Mouse (Mus musculus) ES-CJ7 (cell line): Measurements from ENCODE around the gene 4930579F01Rik.

Source experiments
- DNase-seq: peaks from one replicate; pipeline ENCODE4 v3.0.0; 2011; ENCODE audit warnings: low read depth, low spot score

4930579F01Rik gene

DNA sequence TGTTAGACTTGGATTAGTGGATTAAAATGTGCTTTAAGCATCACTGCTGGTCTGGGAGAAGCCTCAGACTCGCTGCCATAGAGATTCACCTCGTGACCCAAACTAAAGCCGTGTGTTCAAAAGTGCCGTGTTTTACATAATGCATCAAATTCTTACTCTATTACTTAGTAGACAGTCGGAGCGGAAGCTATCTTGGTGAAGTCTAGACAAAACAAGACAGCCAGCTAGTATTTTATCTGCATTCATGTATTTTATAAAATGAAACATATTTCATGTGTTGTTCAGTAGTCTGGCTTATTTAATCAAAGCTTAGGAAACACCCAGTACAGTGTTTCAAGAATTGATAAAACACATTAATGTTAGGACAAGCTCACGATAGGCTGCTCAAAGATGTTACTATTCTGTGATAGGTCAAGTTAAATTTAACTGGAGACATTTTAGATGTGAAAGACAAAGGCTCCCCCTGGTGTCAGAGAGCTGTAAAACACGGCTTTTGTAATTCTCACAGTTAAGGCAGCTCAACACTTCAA, 48.9 kb downstream of the 4930579F01Rik start, which contains the start of gene Mttp:
Gene Mttp, minus strand, starts transcription at position 327 of the 530 bp plus-strand sequence.
- DNase-seq = peak; percentile 86

DNA sequence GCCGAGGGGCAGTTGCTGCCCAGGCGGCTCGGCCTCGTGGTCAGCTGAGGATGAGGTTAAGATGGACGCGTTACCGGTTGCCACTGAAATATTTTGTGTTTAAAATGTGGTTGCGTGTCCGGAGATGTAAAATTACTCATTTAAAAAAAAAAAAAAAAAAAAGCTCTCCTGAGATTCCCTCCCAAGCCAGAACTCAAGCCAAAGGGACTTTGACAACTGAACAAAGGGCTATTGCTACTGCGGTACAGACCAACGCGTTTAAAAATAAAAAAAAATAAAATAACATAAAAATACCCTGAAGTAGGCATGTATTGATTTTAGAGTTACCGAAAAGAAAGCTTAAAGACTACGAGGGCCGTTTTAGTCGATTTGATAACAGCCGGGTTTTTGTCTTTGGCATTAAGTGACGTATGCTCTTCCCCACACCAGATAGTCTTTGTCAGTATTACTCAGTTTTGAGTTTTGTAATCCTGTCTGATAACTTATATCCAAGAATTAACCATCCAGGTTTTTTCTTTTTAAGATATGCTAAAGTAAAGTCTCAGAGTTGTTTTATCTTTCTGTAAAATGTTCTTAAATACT, 49.5 kb downstream of the 4930579F01Rik start:
- no peak for DNase-seq

DNA sequence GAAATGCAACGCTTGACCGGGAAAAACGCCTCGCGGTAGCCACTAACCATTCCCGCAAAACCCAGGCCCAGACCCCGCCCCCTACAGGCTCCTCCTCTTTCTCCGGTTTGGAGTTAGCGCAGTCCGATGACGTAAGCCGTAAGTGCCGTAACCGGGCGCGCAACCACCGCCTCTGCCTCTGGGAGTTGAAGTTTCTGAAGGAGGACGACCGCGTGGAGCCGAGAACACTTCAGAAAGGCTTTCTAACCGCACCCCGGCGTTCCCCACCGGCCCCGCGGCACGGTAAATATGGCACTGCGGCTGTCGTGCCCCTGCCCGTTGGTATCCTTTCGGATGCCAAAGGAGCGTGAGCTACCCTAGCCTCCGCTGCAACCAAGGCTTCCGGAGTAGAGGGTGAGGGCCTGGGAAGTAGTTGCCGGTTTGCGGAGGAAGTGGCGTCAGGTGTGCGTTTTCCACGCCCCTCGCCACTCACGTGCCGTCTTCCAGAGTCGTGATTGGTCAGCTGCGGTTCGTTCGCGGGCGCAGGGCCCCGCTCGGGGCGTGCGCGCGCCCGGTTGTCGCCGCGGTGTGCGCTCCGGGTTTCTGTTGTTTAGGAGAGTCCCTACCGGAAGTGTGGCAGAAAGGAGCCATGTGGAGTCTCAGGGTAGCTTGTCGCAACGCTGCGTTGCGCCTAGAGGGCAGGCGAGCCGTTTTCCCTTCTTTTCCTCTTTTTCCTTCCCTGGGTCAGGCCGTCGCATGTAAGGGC, 50.1 kb downstream of the 4930579F01Rik start, which contains the start of gene Trmt10a:
Gene Trmt10a, plus strand, starts transcription at position 134 of the 745 bp plus-strand sequence.
- DNase-seq = peak; percentile 98

DNA sequence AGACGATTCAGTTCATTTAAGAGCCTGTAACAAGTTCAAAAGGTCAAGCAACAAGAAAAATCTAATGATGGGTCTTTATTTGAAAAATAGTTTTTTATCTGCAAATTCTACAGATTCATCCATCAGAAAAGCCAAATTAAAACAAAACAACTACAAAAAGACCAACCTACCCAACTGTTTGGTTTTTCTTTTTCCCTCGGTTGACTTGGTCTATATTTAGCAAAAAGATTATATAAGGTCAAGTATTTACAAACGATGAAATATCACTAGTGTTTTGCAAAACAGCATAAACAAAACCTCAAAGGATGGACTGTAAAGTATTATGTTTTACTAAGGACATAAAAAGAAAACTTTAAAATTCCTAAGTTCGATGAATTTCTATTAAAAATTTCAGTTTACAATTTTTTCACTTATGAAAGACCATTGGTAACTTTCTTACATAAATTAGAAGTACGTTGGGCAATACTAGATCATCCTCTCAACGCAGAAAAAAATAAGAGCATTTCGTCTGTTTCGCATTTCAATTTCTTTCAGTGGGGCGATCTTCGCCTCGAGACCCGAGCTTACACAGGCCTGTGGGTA, 50.8 kb downstream of the 4930579F01Rik start:
- no peak for DNase-seq

DNA sequence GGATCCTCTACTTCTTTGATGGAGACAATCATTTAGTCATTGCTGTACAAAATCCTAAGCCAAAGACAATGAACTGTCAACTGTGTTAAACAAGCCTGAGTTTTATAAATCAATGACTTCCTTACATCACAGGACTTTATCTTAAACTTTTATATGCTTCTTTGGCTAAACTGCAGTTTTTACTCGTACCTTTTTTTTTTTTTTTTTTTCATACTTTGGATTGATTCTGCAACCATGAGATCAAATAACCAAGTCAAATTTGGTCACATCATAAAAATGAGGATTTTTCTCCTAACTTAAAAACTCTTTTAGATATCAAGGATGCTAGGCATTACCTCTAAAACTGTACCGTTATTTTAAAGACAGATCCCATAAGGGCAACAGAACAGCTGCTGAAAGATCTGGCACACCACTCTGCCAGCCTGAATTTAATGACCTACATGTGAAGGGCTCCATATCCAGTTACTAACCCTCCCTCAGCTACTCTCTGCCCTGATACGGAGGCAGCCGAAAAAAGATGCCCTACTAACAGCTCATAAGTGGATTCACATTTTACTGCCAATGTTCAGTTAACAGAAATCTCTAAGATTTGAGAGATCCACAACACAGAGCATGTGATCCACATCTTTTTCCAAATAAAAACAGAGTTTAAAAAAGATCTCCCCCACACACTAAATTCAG, 51.4 kb downstream of the 4930579F01Rik start:
- DNase-seq = no peak

DNA sequence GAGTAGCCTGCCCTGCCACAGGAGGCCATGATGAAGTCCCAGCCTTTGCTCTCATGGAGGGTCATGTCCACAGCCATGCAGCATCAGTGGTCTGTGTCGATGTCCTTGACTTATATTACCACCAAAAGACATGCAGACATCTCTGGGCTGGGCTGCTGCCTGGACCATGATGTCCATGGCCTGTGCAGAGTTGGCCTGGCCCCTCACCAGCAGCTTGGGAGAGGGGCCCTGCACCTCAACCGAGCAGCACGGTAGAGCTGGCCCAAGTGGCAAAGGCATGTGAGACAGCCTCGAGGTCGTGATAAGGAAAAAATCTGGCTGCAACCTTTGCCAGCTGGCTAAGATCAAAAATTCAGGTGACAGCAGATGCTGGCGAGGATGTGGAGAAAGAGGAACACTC, 54.0 kb downstream of the 4930579F01Rik start:
- no peak for DNase-seq

DNA sequence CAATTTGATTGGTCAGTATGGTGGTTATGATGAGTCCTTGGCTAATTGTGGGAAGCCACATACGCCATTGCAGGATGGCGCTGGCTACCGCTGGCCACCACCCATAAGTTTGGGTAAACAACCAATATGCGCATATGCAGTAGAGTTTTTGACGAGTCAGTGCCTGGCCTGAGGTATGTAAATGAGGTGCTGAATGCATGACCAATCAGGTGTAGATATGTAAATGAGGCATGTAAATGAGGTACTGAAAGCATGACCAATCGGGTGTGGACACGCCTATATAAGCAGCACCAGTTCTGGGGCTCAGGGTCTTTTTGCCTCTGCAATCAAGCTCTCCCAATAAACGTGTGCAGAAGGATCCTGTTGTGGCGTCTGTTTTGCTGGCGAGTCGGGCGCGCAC, 55.5 kb downstream of the 4930579F01Rik start:
- peak; percentile 66 for DNase-seq

DNA sequence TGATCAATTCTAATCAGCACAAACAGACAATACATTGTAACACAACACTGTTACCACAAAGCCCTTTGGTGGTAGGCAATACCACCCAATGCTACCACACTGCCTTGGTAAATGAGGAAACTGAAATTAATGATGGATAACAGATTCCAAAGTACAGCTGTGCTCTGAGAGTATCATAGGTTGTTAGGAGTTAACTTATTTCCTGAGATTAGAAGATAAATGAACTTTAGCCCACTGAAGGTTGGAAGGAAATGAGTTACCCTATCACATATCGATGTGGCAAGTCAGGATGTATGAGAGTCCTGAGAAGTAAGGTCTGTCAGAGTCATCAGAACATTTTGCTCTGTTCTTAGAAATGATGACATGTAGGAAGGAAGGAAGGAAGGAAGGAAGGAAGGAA, 59.1 kb downstream of the 4930579F01Rik start:
- DNase-seq = no peak

DNA sequence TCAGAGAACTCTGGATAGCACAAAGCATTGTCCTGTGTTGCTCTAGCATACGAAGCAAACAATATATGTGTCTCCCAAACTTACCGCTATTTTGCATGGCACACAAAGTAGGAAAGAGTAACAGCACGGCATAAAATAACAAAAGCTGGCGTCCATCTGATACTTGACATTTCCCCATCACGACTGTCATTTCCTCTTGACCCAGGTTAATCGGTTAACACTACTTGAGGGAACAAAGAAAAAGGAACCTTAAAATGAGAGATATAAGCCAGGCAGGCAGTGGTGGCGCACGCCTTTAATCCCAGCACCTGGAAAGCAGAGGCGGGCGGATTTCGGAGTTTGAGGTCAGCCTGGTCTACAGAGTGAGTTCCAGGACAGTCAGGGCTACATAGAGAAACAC, 59.7 kb downstream of the 4930579F01Rik start:
- no peak for DNase-seq

DNA sequence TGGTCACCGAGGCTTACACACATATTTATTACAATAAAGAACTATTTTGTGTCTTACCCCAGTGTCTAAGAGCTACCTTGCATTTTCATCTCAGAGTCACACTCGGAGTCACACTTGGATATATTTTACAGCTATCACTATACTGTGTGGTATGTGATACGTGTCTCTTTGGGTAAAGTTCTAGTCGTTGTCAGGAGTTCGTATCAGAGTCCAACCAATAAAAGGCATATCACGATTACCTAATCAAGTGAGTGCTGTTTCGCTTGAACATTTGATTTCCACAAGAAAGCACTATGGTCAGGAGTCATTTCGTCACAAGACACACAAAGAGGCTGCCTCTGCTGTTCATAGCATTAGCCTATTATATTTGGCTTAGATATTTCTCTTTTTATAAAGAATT, 60.2 kb downstream of the 4930579F01Rik start:
- no peak for DNase-seq

DNA sequence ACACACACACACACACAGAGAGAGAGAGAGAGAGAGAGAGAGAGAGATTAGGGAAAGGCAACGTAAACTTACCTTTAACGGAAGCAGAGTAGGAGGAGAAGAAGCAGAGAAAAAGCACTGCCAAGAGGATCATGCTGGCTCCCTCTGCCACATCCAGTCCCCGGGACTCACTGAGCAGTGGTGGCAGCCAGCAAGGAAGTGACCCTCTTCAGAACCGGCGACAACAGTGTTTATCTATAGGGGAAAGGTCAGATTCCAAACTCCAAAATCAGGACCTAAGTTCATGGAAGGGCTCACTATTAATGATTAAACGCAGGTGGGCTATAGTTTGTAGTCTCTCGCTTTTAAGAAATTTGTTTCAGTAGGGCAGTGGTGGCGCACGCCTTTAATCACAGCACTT, 62.5 kb downstream of the 4930579F01Rik start:
- no peak for DNase-seq

DNA sequence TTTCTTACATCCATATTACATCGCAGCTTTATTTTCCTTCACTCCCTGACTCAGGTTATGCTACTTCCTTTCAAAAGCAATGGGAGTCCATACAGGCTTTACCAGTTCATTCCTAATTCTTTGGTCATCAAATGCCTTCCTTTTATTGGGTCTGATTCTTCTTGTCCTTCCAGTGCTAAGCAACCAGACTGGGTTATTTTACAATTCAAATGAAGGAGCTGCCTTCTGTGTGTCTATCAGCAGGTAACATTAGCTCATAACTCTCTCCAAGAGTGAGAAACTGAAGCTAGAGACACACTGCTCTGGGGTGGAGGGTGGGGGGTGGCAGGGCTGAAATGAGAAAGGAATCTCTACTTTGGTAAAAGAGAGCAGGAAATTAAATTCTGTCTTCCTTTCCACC, 62.9 kb downstream of the 4930579F01Rik start:
- DNase-seq = no peak

DNA sequence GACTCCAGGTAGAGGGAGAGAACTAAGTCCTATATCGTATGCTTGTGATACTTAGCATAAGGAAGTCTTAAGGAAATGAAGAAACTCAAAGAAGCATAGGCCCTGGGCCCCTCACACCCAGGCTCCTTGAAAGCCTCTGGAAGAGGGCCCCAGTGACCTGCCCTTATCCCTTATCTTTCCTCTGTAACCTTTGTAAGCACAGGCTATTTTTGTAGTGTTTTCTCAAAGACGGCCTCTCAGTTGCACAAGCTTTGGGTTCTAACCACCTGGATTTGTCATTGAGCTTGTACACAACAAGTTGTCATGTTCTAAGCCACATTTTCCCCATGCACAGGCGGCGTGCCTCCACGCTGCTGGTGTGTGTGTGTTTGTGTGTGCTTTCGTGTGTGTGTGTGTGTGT, 64.5 kb downstream of the 4930579F01Rik start:
- DNase-seq = no peak

DNA sequence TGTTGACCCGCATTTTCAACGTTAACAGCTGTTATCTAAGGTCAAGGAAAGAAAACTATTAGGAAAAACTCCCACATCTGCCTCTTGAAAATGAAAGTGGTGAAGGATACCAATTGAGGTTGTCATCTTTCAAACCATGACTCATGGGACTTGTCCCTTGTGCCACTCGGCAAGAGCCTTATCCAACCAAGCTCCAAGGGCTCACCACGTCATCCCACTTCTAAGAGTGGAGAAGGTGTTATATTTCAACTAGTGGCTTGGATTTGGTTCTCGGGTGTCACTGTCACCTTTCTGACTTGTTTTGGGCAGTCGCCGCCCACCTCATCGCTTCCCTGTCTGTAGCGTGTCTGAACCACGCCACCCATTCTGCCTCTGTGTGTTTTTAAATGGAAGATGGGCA, 69.8 kb downstream of the 4930579F01Rik start:
- DNase-seq = no peak

DNA sequence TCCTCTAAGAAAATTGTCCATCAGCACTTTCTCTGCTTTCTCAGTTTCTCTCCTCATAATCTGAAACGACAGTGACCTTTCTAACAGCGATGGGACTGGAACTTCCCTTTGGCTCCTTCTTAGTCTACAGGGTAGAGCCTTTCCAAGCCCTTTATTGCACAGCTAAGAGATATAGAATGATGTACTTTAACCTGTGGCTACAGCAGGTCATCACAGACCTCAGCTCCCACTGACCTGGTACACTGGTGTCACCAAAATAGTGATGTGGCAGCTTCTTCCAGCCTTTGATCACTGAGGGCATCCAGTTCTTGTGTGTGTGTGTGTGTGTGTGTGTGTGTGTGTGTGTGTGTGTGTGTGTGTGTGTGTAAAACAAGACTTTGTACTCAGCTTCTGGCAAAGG, 72.2 kb downstream of the 4930579F01Rik start:
- DNase-seq = no peak

DNA sequence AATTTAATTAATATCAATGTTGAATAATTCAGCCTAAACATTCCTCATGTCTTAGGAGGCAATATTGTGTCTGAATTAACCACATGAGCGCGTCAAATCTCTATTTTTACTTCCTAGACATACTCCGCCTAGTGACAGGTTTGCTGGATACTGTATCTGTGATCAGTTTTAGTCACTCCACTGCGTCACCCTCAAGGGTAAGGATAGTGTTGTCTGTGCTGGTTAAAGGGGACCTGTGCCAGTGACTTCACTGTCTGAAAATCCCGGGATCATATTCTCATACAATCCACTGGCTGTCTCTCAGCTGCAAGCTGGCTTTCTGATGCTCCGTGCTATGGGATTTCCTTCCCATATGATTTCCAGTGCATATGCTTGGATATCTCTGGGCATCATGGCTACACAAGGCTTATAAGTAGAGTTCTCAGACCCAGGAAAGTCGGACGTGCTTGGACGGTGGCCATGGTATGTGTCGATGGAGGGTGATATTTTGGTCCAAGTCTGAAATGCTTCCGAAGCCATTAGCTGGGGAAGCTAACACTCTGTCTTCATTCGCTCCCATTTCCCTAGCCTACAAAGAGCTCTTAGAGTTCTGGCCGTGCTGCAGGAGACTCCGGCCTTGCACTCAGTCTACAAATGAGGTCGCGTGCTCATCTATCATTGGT, 74.0 kb downstream of the 4930579F01Rik start:
- no peak for DNase-seq

DNA sequence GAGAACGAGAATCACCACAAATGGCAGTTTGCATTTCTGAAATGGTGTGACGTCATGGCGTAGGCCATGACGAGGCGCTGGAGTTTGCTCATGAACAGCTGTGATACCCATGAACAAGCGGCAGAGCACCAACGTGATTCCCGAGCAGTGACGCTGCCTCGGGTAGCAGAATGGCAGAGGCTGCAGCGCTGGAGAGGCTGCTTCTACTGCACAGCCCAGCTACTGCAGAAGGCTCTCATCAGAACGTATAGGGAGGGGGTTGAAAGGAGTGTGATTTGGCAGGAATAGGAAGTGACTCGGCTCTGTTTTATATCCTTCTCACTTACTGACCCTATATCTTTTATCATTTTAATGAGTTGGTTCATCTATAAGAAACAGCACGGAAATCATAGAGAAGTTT, 74.8 kb downstream of the 4930579F01Rik start:
- no peak for DNase-seq

DNA sequence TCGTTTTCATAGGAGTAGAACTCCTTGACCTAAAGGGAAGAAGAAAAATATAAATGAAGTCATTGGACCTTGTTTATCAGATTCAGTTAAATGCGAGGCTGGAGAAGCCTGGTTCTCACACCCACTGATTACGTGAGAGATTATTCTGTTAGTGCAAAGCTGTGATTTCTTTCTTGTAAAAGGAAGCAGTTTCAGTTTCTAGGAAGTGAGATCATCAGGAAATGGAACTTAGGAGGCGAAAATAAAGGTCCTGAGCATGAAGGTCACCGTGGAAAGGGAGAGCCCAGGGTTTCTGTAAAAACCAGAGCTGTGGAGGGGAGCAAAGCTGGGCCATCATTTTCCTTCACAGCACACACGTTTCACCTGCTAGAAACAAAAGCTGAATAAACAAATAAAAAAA, 75.2 kb downstream of the 4930579F01Rik start:
- DNase-seq = no peak

DNA sequence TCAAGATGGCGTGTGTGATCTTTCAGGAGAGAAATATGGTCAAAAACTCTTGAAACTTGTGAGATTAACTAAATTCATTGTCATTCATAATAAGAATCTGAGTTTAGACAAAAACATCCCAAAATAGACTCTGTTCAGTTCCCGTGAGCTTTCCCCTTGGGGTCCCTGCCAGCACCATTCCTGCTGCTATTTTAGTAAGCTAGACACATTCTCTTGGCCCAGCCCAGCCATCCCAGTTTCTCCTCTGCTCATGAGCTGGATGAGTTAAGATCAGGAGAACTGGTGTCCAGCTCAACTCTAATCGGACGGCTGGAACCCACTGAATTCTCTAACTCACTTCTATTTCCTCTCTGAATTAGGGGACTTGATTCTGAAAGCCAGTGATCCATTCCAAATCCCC, 76.8 kb downstream of the 4930579F01Rik start:
- no peak for DNase-seq

DNA sequence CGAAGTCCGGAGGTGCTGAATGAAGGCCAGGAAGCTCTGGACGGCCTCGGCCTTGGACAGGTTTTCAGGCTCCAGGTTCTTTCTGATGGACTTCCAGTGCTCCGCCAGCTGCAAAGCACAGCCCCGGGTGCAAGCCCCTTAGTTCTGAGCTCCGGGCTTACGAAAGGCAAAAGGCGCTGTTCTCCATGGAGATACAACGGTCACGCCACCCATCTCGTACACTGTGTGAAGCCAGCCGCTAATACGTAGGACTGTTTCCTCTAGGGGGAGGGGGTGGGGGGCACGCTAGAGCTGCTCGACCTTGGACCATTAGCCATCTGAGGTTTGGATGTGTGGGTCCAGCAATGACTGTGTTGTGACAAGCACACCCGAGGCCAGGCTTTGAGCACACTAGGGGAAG, 79.5 kb downstream of the 4930579F01Rik start:
- DNase-seq = peak; percentile 42
